Mouse (Mus musculus) lung, postnatal 0 days (tissue): ENCODE data around the gene Ppp2r5a. TPM values are rescaled to one million over a fixed set of nuclear protein-coding genes. Genes with fewer than 3 reads are reported as not detected.
"Not testable (repeated sequence)": the region's sequence is repeated elsewhere in the genome, so short reads cannot be mapped to it uniquely, and the experiment has no call there.

ENCODE experiments used
- ATAC-seq: fragments of 200-750 bp; cut with Nextera tagmentation; 2 replicates; pipeline ENCODE4 v1.8.0; 2017; ENCODE audit warnings: moderate library complexity
- DNase-seq: peaks from one replicate; pipeline ENCODE4 v3.0.0-alpha.2; 2016; ENCODE audit warnings: low spot score
- H3K27ac ChIP-seq: fragments of 300-500 bp; sonication (generic); 2 replicates; pipeline ENCODE4 v1.5.1; 2014; ENCODE audit warnings: antibody characterized with exemption, mild to moderate bottlenecking, low read length, mixed read lengths
- H3K27me3 ChIP-seq: fragments of 300-500 bp; sonication (generic); replicated peaks from 2 replicates; pipeline ENCODE4 v1.6.1; 2014; ENCODE audit warnings: low read length, mixed read lengths; ENCODE audit not compliant: insufficient read depth
- H3K36me3 ChIP-seq: fragments of 300-500 bp; sonication (generic); 2 replicates; pipeline ENCODE4 v1.6.1; 2014; ENCODE audit warnings: low read length, mixed read lengths; ENCODE audit not compliant: insufficient read depth
- H3K4me1 ChIP-seq: fragments of 300-500 bp; sonication (generic); 2 replicates; pipeline ENCODE4 v1.6.1; 2014; ENCODE audit warnings: antibody characterized with exemption, low read depth, low read length, mixed read lengths; ENCODE audit not compliant: insufficient read depth
- H3K4me2 ChIP-seq: fragments of 300-500 bp; sonication (generic); replicated peaks from 2 replicates; pipeline ENCODE4 v1.6.1; 2014; ENCODE audit warnings: low read depth, mild to moderate bottlenecking, low read length, moderate library complexity, mixed read lengths
- H3K4me3 ChIP-seq: fragments of 300-500 bp; sonication (generic); 2 replicates; pipeline ENCODE4 v1.5.1; 2014; ENCODE audit warnings: low read depth, low read length
- H3K9ac ChIP-seq: fragments of 300-500 bp; sonication (generic); replicated peaks from 2 replicates; pipeline ENCODE4 v1.6.1; 2014; ENCODE audit warnings: low read depth, mild to moderate bottlenecking
- H3K9me3 ChIP-seq: fragments of 300-500 bp; sonication (generic); 2 replicates; pipeline ENCODE4 v1.6.1; 2016; ENCODE audit warnings: low read length, mixed read lengths
- CTCF ChIP-seq: IDR thresholded peaks from 2 replicates; pipeline ENCODE4 v1.5.1; 2016; ENCODE audit warnings: antibody characterized with exemption, mild to moderate bottlenecking
- EP300 ChIP-seq: IDR thresholded peaks from 2 replicates; pipeline ENCODE4 v1.6.1; 2016; ENCODE audit warnings: antibody characterized with exemption, mild to moderate bottlenecking, control low read depth
- WGBS: fragments of 180-500 bp; shearing (Covaris S2); extraction: QIAGEN DNeasy Blood & Tissue Kit; methylation state at CpG from one replicate; pipeline ENCODE4 v1.1.7; 2014; 5-methylcytosine and 5-hydroxymethylcytosine counted together
- polyA plus RNA-seq: library from polyadenylated mRNA; unstranded; fragments of >200 nt; fragmentation: Nextera tagmentation; extraction: Ambion mirVana; gene quantifications from 2 replicates; pipeline ENCODE4 v1.2.1, GENCODE M21; 2015

The Ppp2r5a gene
- polyA plus RNA-seq, 1 experiment from 2014 or later, result 51.5 TPM

- no peaks in the 10 kb centered on the region for H3K27me3 ChIP-seq
- TF ChIP-seq CTCF (no peak), EP300 (no peak)
- H3K36me3 ChIP-seq, result no peaks in the 10 kb centered on the region
- H3K27ac ChIP-seq, result peak overlapping the region; percentile 44; the same call in 1 of the 2 replicates
- ATAC-seq (peak; percentile 20; the same call in 1 of the 2 replicates), DNase-seq (peak; percentile 48)
- H3K9me3 ChIP-seq, result no peaks in the 10 kb centered on the region
- peaks cover 12% of the 10 kb centered on the region for H3K4me1 ChIP-seq
- no peak overlapping the region for H3K4me3 ChIP-seq
- WGBS, result 21% methylated on average over 7 of the region's 7 CpGs
- H3K9ac ChIP-seq, result no peak overlapping the region
- H3K4me2 ChIP-seq, result peak overlapping the region; percentile 43
Observed at GRCm38 (mm10) chr1:191432531-191432930, 29.5 kb upstream of the Ppp2r5a start.

DNA sequence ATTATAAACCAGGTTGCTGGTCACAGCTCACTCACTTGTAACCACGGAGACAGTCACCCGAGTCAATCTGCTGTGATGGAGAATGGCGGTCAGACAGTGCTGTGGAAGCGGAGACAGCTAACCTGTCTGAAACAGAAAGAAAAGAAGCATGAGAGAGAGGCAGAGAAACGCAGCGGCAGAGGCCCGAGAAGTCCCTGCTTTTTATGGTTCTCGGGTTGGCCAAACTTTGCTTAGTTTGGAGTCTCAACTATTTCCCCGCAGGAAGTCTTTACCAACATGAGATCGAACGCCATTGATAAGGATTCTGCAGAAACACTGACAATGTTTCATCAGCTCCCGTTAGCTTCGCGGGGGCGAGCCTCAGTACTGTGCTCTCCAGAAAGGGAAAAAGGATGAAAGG, 29.0 kb upstream of the Ppp2r5a start:
- peaks cover 12% of the 10 kb centered on the region for H3K4me1 ChIP-seq
- TF ChIP-seq EP300 (no peak), CTCF (no peak)
- peak overlapping the region; percentile 43 for H3K4me2 ChIP-seq
- H3K9me3 ChIP-seq, result no peaks in the 10 kb centered on the region
- H3K27me3 ChIP-seq, result no peaks in the 10 kb centered on the region
- H3K36me3 ChIP-seq, result no peaks in the 10 kb centered on the region
- H3K27ac ChIP-seq, result peak overlapping the region; percentile 44; the same call in 1 of the 2 replicates
- WGBS, result 47% methylated on average over 15 of the region's 15 CpGs
- no peak overlapping the region for H3K9ac ChIP-seq
- DNase-seq (no peak), ATAC-seq (no peak)
- H3K4me3 ChIP-seq, result no peak overlapping the region

DNA sequence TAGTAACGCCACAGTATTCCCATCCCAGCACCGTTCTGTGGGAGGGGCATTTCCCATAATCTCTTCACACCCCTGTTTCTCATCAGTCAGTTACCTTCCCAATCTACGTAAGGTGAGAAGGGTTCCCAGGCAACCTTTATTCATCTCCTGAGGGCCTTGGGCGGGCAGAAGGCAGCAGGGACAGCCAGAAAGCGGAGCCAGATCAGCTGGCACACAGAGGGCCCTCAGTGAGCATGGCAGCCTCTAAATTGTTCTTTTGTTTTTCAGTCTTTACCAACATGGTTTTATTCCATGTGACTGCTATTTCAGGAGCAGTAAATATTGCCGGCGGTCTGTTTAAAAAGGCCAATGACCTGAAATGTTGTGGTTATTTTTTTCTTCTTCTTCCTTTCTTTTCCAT, 27.0 kb upstream of the Ppp2r5a start:
- no peak for ATAC-seq
- Histone ChIP-seq H3K36me3 (no peaks in the 10 kb centered on the region), H3K9ac (no peak overlapping the region), H3K4me2 (no peak overlapping the region), H3K9me3 (no peaks in the 10 kb centered on the region), H3K27ac (no peak overlapping the region), H3K4me1 (peaks cover 6% of the 10 kb centered on the region), H3K4me3 (no peak overlapping the region), H3K27me3 (no peaks in the 10 kb centered on the region)
- TF ChIP-seq EP300 (no peak), CTCF (no peak)
- DNase-seq, result no peak
- WGBS, result 71% methylated on average over 7 of the region's 7 CpGs

- no peak overlapping the region for H3K9ac ChIP-seq
- WGBS, result 42% methylated on average over 7 of the region's 7 CpGs
- no peaks in the 10 kb centered on the region for H3K4me1 ChIP-seq
- H3K4me3 ChIP-seq, result no peak overlapping the region
- DNase-seq, result no peak
- H3K4me2 ChIP-seq, result no peak overlapping the region
- H3K27me3 ChIP-seq, result no peaks in the 10 kb centered on the region
- H3K9me3 ChIP-seq, result no peaks in the 10 kb centered on the region
- ATAC-seq, result peak; percentile 33; the same call in 1 of the 2 replicates
- no peaks in the 10 kb centered on the region for H3K36me3 ChIP-seq
- no peak overlapping the region for H3K27ac ChIP-seq
- TF ChIP-seq CTCF (no peak), EP300 (no peak)
Observed at GRCm38 (mm10) chr1:191425884-191426283, 22.8 kb upstream of the Ppp2r5a start.

DNA sequence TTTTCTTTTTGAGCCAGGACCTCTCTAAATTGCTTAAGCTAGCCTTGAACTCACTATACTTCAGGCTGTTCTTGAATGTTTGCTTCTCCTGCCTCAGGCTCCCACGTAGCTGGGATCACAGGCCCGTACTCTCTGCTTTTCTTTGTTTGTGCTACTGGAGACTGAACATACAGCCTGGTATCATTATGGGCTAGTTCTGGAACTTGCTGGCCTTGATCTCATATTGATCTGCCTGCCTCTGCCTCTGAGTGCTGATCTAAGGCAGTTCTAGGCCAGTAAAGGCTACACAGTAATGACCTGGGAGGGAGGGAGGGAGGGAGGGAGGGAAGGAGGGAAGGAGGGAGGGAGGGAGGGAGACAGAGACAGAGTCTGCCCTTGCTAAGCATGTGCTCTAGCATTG, 20.1 kb upstream of the Ppp2r5a start:
- Histone ChIP-seq H3K4me1 (peaks cover 4% of the 10 kb centered on the region), H3K9me3 (no peaks in the 10 kb centered on the region), H3K4me2 (no peak overlapping the region), H3K4me3 (no peak overlapping the region), H3K36me3 (no peaks in the 10 kb centered on the region), H3K27ac (no peak overlapping the region), H3K9ac (no peak overlapping the region), H3K27me3 (no peaks in the 10 kb centered on the region)
- TF ChIP-seq EP300 (no peak), CTCF (no peak)
- WGBS, result 73% methylated on average over 2 of the region's 2 CpGs
- ATAC-seq (no peak), DNase-seq (no peak)

GRCm38 (mm10) chr1:191422714-191423113, 19.6 kb upstream of the Ppp2r5a start:
- H3K27me3 ChIP-seq, H3K4me3 ChIP-seq, H3K27ac ChIP-seq, H3K36me3 ChIP-seq, H3K9me3 ChIP-seq, H3K9ac ChIP-seq, H3K4me1 ChIP-seq, ATAC-seq, H3K4me2 ChIP-seq: not testable (repeated sequence)
- 59% methylated on average over 3 of the region's 3 CpGs for WGBS
- DNase-seq, result peak; percentile 25

- Histone ChIP-seq H3K9me3 (no peaks in the 10 kb centered on the region), H3K4me1 (peaks cover 4% of the 10 kb centered on the region), H3K27ac (no peak overlapping the region), H3K4me3 (no peak overlapping the region), H3K4me2 (no peak overlapping the region), H3K27me3 (no peaks in the 10 kb centered on the region), H3K9ac (no peak overlapping the region), H3K36me3 (no peaks in the 10 kb centered on the region)
- DNase-seq (no peak), ATAC-seq (no peak)
- 72% methylated on average over 4 of the region's 4 CpGs for WGBS
- TF ChIP-seq CTCF (no peak), EP300 (no peak)
Observed at GRCm38 (mm10) chr1:191422164-191422563, 19.1 kb upstream of the Ppp2r5a start.
